Mouse (Mus musculus) limb, embryonic 10.5 days (tissue): ENCODE measurements around the gene Insc. TPM values are rescaled to one million over a fixed set of nuclear protein-coding genes. Genes with fewer than 3 reads are reported as not detected.

Experiments used
- DNase-seq: peaks from one replicate; pipeline ENCODE4 v3.0.0-alpha.2; 2017; ENCODE audit warnings: low spot score
- H3K27ac ChIP-seq: fragments of 300-500 bp; sonication (generic); 2 replicates; pipeline ENCODE4 v1.5.1; 2016; ENCODE audit warnings: mild to moderate bottlenecking
- H3K27me3 ChIP-seq: fragments of 300-500 bp; sonication (generic); 2 replicates; pipeline ENCODE4 v1.6.1; 2016; ENCODE audit warnings: low read depth, mild to moderate bottlenecking; ENCODE audit not compliant: poor library complexity, severe bottlenecking
- H3K36me3 ChIP-seq: fragments of 300-500 bp; sonication (generic); 2 replicates; pipeline ENCODE4 v1.6.1; 2016; ENCODE audit warnings: mild to moderate bottlenecking, moderate library complexity
- H3K4me1 ChIP-seq: fragments of 300-500 bp; sonication (generic); 2 replicates; pipeline ENCODE4 v1.6.1; 2016
- H3K4me3 ChIP-seq: fragments of 300-500 bp; sonication (generic); 2 replicates; pipeline ENCODE4 v1.5.1; 2016; ENCODE audit warnings: mild to moderate bottlenecking, moderate library complexity
- H3K9me3 ChIP-seq: fragments of 300-500 bp; sonication (generic); replicated peaks from 2 replicates; pipeline ENCODE4 v1.6.1; 2016; ENCODE audit warnings: mild to moderate bottlenecking
- WGBS: fragments of 180-500 bp; shearing (Covaris S2); methylation state at CpG from one replicate; pipeline ENCODE4 v1.1.7; 2016; 5-methylcytosine and 5-hydroxymethylcytosine counted together
- polyA plus RNA-seq: library from polyadenylated mRNA; unstranded; fragments of >200 nt; fragmentation: Nextera tagmentation; extraction: Ambion mirVana; gene quantifications from 2 replicates; pipeline ENCODE4 v1.2.1, GENCODE M21; 2016

Gene Insc
- polyA plus RNA-seq, 1 experiment from 2014 or later: 0.85 TPM

- no peak for DNase-seq
- Histone ChIP-seq H3K27ac (no peak overlapping the region), H3K36me3 (no peaks in the 10 kb centered on the region), H3K4me3 (no peak overlapping the region), H3K4me1 (no peaks in the 10 kb centered on the region), H3K27me3 (no peaks in the 10 kb centered on the region), H3K9me3 (no peaks in the 10 kb centered on the region)
- WGBS: 86% methylated on average over 2 of the region's 2 CpGs
Observed at GRCm38 (mm10) chr7:114854169-114854568, 110.7 kb downstream of the Insc start.

- 86% methylated on average over 3 of the region's 3 CpGs for whole genome bisulfite sequencing
- Histone ChIP-seq H3K9me3 (no peaks in the 10 kb centered on the region), H3K27me3 (no peaks in the 10 kb centered on the region), H3K4me1 (no peaks in the 10 kb centered on the region), H3K4me3 (no peak overlapping the region), H3K27ac (no peak overlapping the region), H3K36me3 (no peaks in the 10 kb centered on the region)
- DNase-seq: no peak
Observed at GRCm38 (mm10) chr7:114860858-114861523, 117.5 kb downstream of the Insc start.

- Histone ChIP-seq H3K36me3 (no peaks in the 10 kb centered on the region), H3K4me3 (no peak overlapping the region), H3K27ac (no peak overlapping the region), H3K9me3 (no peaks in the 10 kb centered on the region), H3K27me3 (no peaks in the 10 kb centered on the region), H3K4me1 (peaks cover 10% of the 10 kb centered on the region; the same call in 1 of the 2 replicates)
- no peak for DNase-seq
- 37% methylated on average over 3 of the region's 3 CpGs for WGBS
Observed at GRCm38 (mm10) chr7:114873315-114874012, 130.0 kb downstream of the Insc start.

DNA sequence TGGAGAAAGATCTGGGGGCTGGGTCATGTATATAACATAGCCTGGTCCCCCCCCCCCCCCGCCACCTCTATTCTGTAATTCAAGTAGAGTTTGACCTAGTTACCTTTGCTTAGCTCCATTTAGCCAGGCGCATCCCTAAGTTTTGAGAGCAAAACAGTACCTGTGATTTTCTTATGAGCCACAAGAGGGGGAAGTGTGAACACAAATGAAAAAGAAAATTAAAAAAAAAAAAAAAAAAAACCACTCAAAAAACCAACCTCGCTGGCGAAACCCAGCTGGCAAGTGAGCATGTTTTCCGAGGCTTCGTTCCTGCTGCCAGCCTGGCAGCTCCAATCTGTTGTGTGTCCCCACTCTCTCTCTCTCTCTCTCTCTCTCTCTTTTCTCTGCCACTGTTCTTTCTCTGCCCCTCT, 130.5 kb downstream of the Insc start:
- no peak overlapping the region for H3K27ac ChIP-seq
- no peak overlapping the region for H3K4me3 ChIP-seq
- H3K36me3 ChIP-seq: no peaks in the 10 kb centered on the region
- peaks cover 10% of the 10 kb centered on the region; the same call in 1 of the 2 replicates for H3K4me1 ChIP-seq
- no peak for DNase-seq
- 61% methylated on average over 6 of the region's 6 CpGs for WGBS
- no peaks in the 10 kb centered on the region for H3K9me3 ChIP-seq
- H3K27me3 ChIP-seq: no peaks in the 10 kb centered on the region

DNA sequence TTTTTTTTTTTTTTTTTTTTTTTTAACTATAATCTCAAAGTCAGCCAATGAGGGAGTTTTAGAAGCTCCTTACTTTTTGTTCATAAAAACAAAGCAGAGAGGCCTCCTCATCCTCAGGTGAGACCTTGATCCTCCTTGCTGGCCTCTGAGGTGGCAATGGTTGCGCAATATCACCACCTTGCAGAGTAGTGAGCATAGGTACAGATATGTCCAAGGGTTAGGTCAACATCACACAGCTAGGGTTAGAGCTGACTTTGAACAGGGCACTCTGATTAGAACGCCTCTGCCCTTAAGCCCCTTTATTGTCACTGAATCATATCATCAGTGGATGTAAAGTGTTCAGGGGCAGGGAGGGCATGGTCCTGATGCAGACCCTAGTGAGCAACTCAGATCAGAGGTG, 131.1 kb downstream of the Insc start:
- H3K4me1 ChIP-seq: peaks cover 10% of the 10 kb centered on the region; the same call in 1 of the 2 replicates
- H3K27ac ChIP-seq: no peak overlapping the region
- no peaks in the 10 kb centered on the region for H3K27me3 ChIP-seq
- H3K4me3 ChIP-seq: no peak overlapping the region
- H3K36me3 ChIP-seq: no peaks in the 10 kb centered on the region
- DNase-seq: no peak
- no peaks in the 10 kb centered on the region for H3K9me3 ChIP-seq
- WGBS: 84% methylated on average over 2 of the region's 2 CpGs

GRCm38 (mm10) chr7:114883602-114884001, 140.1 kb downstream of the Insc start:
- no peaks in the 10 kb centered on the region for H3K36me3 ChIP-seq

GRCm38 (mm10) chr7:114886933-114887332, 143.4 kb downstream of the Insc start:
- WGBS: 95% methylated on average over 4 of the region's 4 CpGs

More at GRCm38 (mm10) chr7:114883602-114884001, 140.1 kb downstream of the Insc start:
- no peak for DNase-seq
- Histone ChIP-seq H3K4me3 (no peak overlapping the region), H3K27ac (no peak overlapping the region), H3K4me1 (no peaks in the 10 kb centered on the region), H3K9me3 (no peaks in the 10 kb centered on the region), H3K27me3 (no peaks in the 10 kb centered on the region)
- 74% methylated on average over 2 of the region's 2 CpGs for WGBS

DNA sequence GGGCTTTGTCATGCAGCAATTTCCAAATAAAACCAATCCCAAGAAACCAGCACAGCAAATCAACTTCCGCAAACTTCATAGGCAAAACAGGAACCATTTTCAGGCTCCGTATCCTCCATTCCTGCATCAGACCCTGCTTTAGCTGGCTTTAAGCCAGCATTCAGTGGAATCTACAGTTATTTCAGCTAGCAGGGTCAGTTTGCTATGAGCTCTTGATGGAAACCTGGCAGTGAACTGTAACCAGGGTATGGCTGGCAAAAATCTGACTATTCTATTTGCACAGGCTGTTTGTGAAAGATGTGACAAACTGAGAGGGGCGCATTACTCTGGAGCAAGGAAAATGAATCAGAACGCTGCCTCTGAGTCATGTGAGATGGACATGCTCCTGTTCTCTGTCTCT, 146.7 kb downstream of the Insc start:
- no peak for DNase-seq
- 93% methylated on average over 4 of the region's 4 CpGs for WGBS

More at GRCm38 (mm10) chr7:114886933-114887332, 143.4 kb downstream of the Insc start:
- Histone ChIP-seq H3K9me3 (no peaks in the 10 kb centered on the region), H3K4me3 (no peak overlapping the region), H3K27ac (no peak overlapping the region), H3K27me3 (no peaks in the 10 kb centered on the region), H3K4me1 (no peaks in the 10 kb centered on the region), H3K36me3 (no peaks in the 10 kb centered on the region)
- no peak for DNase-seq

DNA sequence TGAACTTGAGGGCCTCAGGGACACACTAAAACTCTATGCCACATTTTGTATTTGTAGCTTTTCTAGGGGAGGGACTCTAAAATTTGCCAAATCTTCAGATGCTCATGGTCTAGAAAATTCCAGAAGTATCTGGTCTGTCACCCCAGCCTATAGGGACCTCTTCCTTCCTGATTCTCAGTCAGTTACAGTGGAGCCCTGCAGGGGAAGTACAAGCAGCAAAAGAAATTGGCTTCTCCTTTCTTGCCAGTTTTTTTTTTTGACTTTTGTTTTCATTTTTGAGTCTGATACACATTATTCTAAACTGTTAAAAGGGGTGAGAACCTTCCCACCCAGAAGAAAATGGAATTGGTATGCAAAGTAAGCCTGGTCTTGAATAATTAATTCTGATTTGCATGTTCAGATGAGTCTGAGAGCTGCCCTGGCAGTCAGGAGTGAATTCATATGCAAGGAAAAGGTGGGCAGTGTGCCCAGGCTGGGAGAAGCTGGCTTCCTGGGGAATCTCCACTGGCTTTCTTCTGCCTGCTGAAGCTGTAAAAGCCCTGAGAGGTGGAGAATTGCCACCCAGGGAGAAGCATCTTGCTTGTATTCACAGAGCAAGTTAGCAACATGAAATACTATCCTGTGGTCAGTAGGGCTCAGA, 149.2 kb downstream of the Insc start:
- Histone ChIP-seq H3K27ac (no peak overlapping the region), H3K9me3 (no peaks in the 10 kb centered on the region), H3K4me1 (no peaks in the 10 kb centered on the region), H3K27me3 (no peaks in the 10 kb centered on the region), H3K36me3 (no peaks in the 10 kb centered on the region), H3K4me3 (no peak overlapping the region)
- DNase-seq: no peak

More for the DNA sequence above, 146.7 kb downstream of the Insc start:
- H3K9me3 ChIP-seq: no peaks in the 10 kb centered on the region
- H3K4me1 ChIP-seq: no peaks in the 10 kb centered on the region
- no peaks in the 10 kb centered on the region for H3K27me3 ChIP-seq
- no peak overlapping the region for H3K4me3 ChIP-seq
- no peak overlapping the region for H3K27ac ChIP-seq
- no peaks in the 10 kb centered on the region for H3K36me3 ChIP-seq

GRCm38 (mm10) chr7:114893889-114894288, 150.4 kb downstream of the Insc start:
- 86% methylated on average over 1 of the region's 1 CpGs for WGBS
- H3K4me3 ChIP-seq: no peak overlapping the region
- H3K27ac ChIP-seq: no peak overlapping the region
- H3K36me3 ChIP-seq: no peaks in the 10 kb centered on the region
- no peaks in the 10 kb centered on the region for H3K9me3 ChIP-seq
- DNase-seq: no peak
- no peaks in the 10 kb centered on the region for H3K27me3 ChIP-seq
- no peaks in the 10 kb centered on the region for H3K4me1 ChIP-seq

DNA sequence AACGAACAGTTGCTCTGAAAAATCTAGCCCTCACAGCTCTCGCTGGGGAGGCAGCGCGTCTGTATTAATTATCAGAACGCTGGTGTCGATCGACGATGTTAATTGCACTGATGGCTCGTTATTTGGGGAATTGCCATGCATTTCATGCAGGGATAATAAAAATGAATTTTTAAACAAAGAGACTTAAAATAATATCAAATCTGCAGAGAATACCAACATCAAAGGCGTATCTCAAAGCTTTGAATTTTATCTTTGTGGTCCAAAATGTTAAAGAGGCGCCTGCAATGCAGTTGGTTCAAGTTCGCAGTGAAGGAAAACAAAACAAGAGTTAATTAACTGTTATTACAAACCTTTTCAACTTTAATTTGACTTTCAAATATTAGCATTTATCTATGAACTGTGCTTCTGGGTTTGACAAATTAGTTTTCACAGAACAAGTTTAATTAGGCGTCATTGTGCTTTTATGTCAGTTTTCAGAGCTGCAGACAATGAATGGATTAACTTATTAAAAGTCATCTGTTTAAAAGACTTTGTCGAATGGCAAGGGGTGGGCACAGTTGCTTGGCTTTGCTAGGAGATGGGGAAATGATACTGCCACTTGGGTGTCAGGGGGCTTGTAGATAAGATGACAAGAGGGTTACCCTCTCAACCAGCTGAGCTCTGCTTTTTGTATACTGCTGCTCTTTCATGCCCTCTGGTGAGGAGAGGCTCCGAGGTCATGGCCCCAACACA, 153.6 kb downstream of the Insc start:
- Histone ChIP-seq H3K36me3 (no peaks in the 10 kb centered on the region), H3K4me3 (no peak overlapping the region), H3K27me3 (no peaks in the 10 kb centered on the region), H3K4me1 (no peaks in the 10 kb centered on the region), H3K27ac (no peak overlapping the region), H3K9me3 (no peaks in the 10 kb centered on the region)
- DNase-seq: no peak
- WGBS: 79% methylated on average over 15 of the region's 15 CpGs
